Mouse (Mus musculus): ENCODE data around the gene Gm527. TPM values are rescaled to one million over a fixed set of nuclear protein-coding genes. Genes with fewer than 3 reads are reported as not detected.

Gm527 gene
- polyA plus RNA-seq, 1 experiment = 3.7 TPM

DNA sequence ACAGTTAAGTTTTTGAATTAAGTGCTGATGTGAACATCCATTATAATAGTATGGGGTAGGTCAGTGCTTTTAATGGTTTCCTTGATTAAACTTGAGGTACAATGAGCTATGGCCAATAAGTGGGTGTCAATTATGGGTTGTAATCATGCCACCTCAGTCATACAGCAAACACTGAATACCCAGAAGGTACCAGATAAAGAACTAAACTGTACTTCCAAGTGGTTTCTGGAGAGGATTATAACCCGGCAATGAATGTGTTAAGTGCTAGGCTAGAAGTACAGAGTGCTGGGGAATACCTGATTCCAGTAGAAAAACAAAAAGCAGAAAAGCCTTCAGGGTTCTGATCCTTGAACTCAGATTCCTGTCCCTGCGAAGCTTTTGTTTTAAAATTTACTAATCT lies 50.4 kb downstream of the Gm527 start:
- peak overlapping the region; percentile 84; the same call in 1 of the 2 replicates for H3K4me3 ChIP-seq (ENCODE audit: insufficient read depth, low read depth, low read length)
- H3K27ac ChIP-seq (replicated peaks; ENCODE audit: low read depth, low read length) = no peak overlapping the region
- H3K4me1 ChIP-seq (ENCODE audit: control insufficient read depth, insufficient read depth, insufficient read length, low read length) = no peaks in the 10 kb centered on the region; the same call in 1 of the 2 replicates

- Histone ChIP-seq H3K4me1 (ENCODE audit: control insufficient read depth, insufficient read depth, insufficient read length, low read length) (peaks cover 2% of the 10 kb centered on the region; the same call in 1 of the 2 replicates), H3K27ac (replicated peaks; ENCODE audit: low read depth, low read length) (no peak overlapping the region), H3K4me3 (ENCODE audit: insufficient read depth, low read depth, low read length) (no peak overlapping the region)
These were observed 53.7 kb downstream of the Gm527 start for GRCm38 (mm10) chr12:64971399-64971798.

GRCm38 (mm10) chr12:64972063-64972462 lies 54.4 kb downstream of the Gm527 start:
- no peak overlapping the region for H3K4me3 ChIP-seq (ENCODE audit: insufficient read depth, low read depth, low read length)
- no peak overlapping the region for H3K27ac ChIP-seq (replicated peaks; ENCODE audit: low read depth, low read length)
- peaks cover 2% of the 10 kb centered on the region for H3K4me1 ChIP-seq (ENCODE audit: control insufficient read depth, insufficient read depth, insufficient read length, low read length)

Other genes starting within 250 kb of the Gm527 start
- 3.7 and 5.0 TPM in 2 replicates for gene Klhl28, start 47.6 kb downstream of the Gm527 start, polyA plus RNA-seq (2012; ENCODE audit: insufficient read depth, insufficient read length, missing spikeins)
- gene Togaram1, start 47.9 kb downstream of the Gm527 start, polyA plus RNA-seq (2012; ENCODE audit: insufficient read depth, insufficient read length, missing spikeins) = 5.2 and 5.4 TPM in 2 replicates
- gene Prpf39, start 118.4 kb downstream of the Gm527 start, polyA plus RNA-seq (2012; ENCODE audit: insufficient read depth, insufficient read length, missing spikeins) = 13.0 and 14.0 TPM in 2 replicates
- 136 and 207 TPM in 2 replicates for gene Fkbp3, start 156.1 kb downstream of the Gm527 start, polyA plus RNA-seq (2012; ENCODE audit: insufficient read depth, insufficient read length, missing spikeins)
- 7.4 and 8.1 TPM in 2 replicates for gene Fancm, start 157.7 kb downstream of the Gm527 start, polyA plus RNA-seq (2012; ENCODE audit: insufficient read depth, insufficient read length, missing spikeins)

Measured in brown adipose tissue, adult 24 weeks (tissue).